Mouse (Mus musculus) CH12.LX (cell line): ENCODE data around the gene Ovgp1. TPM values are rescaled to one million over a fixed set of nuclear protein-coding genes. Genes with fewer than 3 reads are reported as not detected.
"Not testable (repeated sequence)": the region's sequence is repeated elsewhere in the genome, so short reads cannot be mapped to it uniquely, and the experiment has no call there.

Experiments used
- DNase-seq: peaks from one replicate; pipeline ENCODE4 v3.0.0-alpha.2; 2013; ENCODE audit errors: extremely low read depth
- H3K27ac ChIP-seq: 2 replicates; pipeline ENCODE4 v1.5.1; 2012; ENCODE audit warnings: low read depth, mild to moderate bottlenecking, control low read depth, moderate library complexity; ENCODE audit not compliant: insufficient read depth
- H3K27me3 ChIP-seq: replicated peaks from 2 replicates; pipeline ENCODE3; 2012; ENCODE audit warnings: inconsistent platforms
- H3K36me3 ChIP-seq, 2 experiments: replicated peaks in 1 of 2; 2 replicates each; pipeline versions ENCODE3 to v1.6.1; 2012; ENCODE audit warnings: inconsistent platforms in 1 of 2, low read length in 1 of 2, mild to moderate bottlenecking in 1 of 2, mixed read lengths in 1 of 2, moderate library complexity in 1 of 2; ENCODE audit not compliant: control insufficient read depth in 1 of 2, insufficient read depth in 1 of 2
- H3K4me1 ChIP-seq, 2 experiments: 2 replicates each; pipeline ENCODE4 v1.6.1; 2012; ENCODE audit warnings: inconsistent platforms in 1 of 2, moderate library complexity in 1 of 2; ENCODE audit not compliant: insufficient read depth in 2 of 2, control insufficient read depth in 1 of 2
- H3K4me2 ChIP-seq: 2 replicates; pipeline ENCODE4 v1.6.1; 2012; ENCODE audit warnings: low read depth, mild to moderate bottlenecking, control low read depth; ENCODE audit not compliant: poor library complexity, insufficient read depth, severe bottlenecking
- H3K4me3 ChIP-seq, 3 experiments: fragments of 150-350 bp in 1 of 3; sonication (generic) in 1 of 3; replicated peaks in 1 of 3; 2 replicates each; pipeline versions ENCODE3 to v1.5.1; 2011 to 2012; ENCODE audit warnings: low read depth in 2 of 3, low read length in 2 of 3, mild to moderate bottlenecking in 2 of 3, moderate library complexity in 2 of 3, control low read depth in 1 of 3, improper control_type of control experiment in 1 of 3, inconsistent platforms in 1 of 3, mixed read lengths in 1 of 3; ENCODE audit not compliant: poor library complexity in 1 of 3
- H3K79me2 ChIP-seq: replicated peaks from 2 replicates; pipeline ENCODE4 v1.6.1; 2012; ENCODE audit warnings: mild to moderate bottlenecking, moderate library complexity; ENCODE audit not compliant: control insufficient read depth, poor library complexity, insufficient read depth, severe bottlenecking; ENCODE audit errors: extremely low read depth
- H3K9ac ChIP-seq: 2 replicates; pipeline ENCODE4 v1.6.1; 2012; ENCODE audit warnings: low read depth, mild to moderate bottlenecking, control low read depth, moderate library complexity; ENCODE audit not compliant: insufficient read depth
- H3K9me3 ChIP-seq: replicated peaks from 2 replicates; pipeline ENCODE3; 2012; ENCODE audit warnings: low read length, inconsistent platforms, mixed read lengths
- BHLHE40 ChIP-seq: IDR thresholded peaks from 2 replicates; pipeline ENCODE4 v1.6.1; 2011; ENCODE audit warnings: mild to moderate bottlenecking, low read depth, low read length, improper control_type of control experiment
- CTCF ChIP-seq, 2 experiments: IDR thresholded peaks in 1 of 2; conservative IDR thresholded peaks in 1 of 2; 2 replicates each; pipeline ENCODE4 v1.5.1; 2011 to 2012; ENCODE audit warnings: low read depth in 2 of 2, low read length in 2 of 2, improper control_type of control experiment in 1 of 2, inconsistent platforms in 1 of 2, mild to moderate bottlenecking in 1 of 2, moderate library complexity in 1 of 2
- ELF1 ChIP-seq: IDR thresholded peaks from 2 replicates; pipeline ENCODE4 v1.6.1; 2014; ENCODE audit warnings: low read depth, mild to moderate bottlenecking, inconsistent platforms, low read length, improper control_type of control experiment
- EP300 ChIP-seq: IDR thresholded peaks from 2 replicates; pipeline ENCODE4 v1.6.1; 2011; ENCODE audit warnings: low read length, improper control_type of control experiment
- IRF4 ChIP-seq: IDR thresholded peaks from 2 replicates; pipeline ENCODE4 v1.6.1; 2014; ENCODE audit warnings: low read depth, mild to moderate bottlenecking, inconsistent platforms, low read length, improper control_type of control experiment
- JUND ChIP-seq: conservative IDR thresholded peaks from 2 replicates; pipeline ENCODE4 v1.6.1; 2011; ENCODE audit warnings: low read depth, low read length, improper control_type of control experiment
- KAT2A ChIP-seq: IDR thresholded peaks from 2 replicates; pipeline ENCODE4 v1.6.1; 2012; ENCODE audit warnings: low read length, improper control_type of control experiment, inconsistent platforms; ENCODE audit not compliant: insufficient replicate concordance
- PAX5 ChIP-seq: IDR thresholded peaks from 2 replicates; pipeline ENCODE4 v1.6.1; 2012; ENCODE audit warnings: low read length, inconsistent platforms, mixed read lengths
- RAD21 ChIP-seq: IDR thresholded peaks from 2 replicates; pipeline ENCODE4 v1.6.1; 2011; ENCODE audit warnings: low read depth, mild to moderate bottlenecking, low read length, improper control_type of control experiment, moderate library complexity
- SMC3 ChIP-seq: IDR thresholded peaks from 2 replicates; pipeline ENCODE4 v1.6.1; 2011; ENCODE audit warnings: low read depth, low read length, improper control_type of control experiment
- TBP ChIP-seq: conservative IDR thresholded peaks from 2 replicates; pipeline ENCODE4 v1.6.1; 2011; ENCODE audit warnings: low read depth, low read length, improper control_type of control experiment
- UBTF ChIP-seq: IDR thresholded peaks from 2 replicates; pipeline ENCODE4 v1.6.1; 2012; ENCODE audit warnings: low read depth, mild to moderate bottlenecking, inconsistent platforms, low read length, improper control_type of control experiment, moderate library complexity
- ZC3H11A ChIP-seq: IDR thresholded peaks from 2 replicates; pipeline ENCODE4 v1.6.1; 2012; ENCODE audit warnings: low read depth, mild to moderate bottlenecking, inconsistent platforms, low read length, improper control_type of control experiment
- dilution Hi-C: fragments of 300-500 bp; cut with MboI; formaldehyde crosslinking; loops from 2 replicates; pipeline ENCODE4 v1.14.3; 2020; ENCODE audit warnings: low sequenced_read_pairs; ENCODE audit not compliant: extremely low pct_unique_long_range_greater_than_20kb, extremely low pct_ligation_motif_present
- in situ Hi-C: fragments of 300-500 bp; cut with MboI; formaldehyde crosslinking; loops from 3 replicates; pipeline ENCODE4 v1.14.3; 2019; ENCODE audit warnings: low sequenced_read_pairs, low pct_ligation_motif_present, low pct_unique_long_range_greater_than_20kb, mixed read lengths
- polyA plus RNA-seq: library from polyadenylated mRNA; unstranded; fragments of >175 nt; gene quantifications from 2 replicates; pipeline ENCODE4 v1.2.1, GENCODE M21; 2012; ENCODE audit warnings: low read depth; ENCODE audit not compliant: insufficient read length
- total RNA-seq, 2 experiments: library from RNA; depleted of rRNA; stranded (reverse); fragments of 300-350 nt in 1 of 2; fragments of >200 nt in 1 of 2; gene quantifications; 2 replicates each; pipeline ENCODE4 v1.2.3; 2012 to 2014

Ovgp1 gene
- total and polyA plus RNA-seq, 3 experiments = 1.6 to 5.6 (median 2.3) TPM

DNA sequence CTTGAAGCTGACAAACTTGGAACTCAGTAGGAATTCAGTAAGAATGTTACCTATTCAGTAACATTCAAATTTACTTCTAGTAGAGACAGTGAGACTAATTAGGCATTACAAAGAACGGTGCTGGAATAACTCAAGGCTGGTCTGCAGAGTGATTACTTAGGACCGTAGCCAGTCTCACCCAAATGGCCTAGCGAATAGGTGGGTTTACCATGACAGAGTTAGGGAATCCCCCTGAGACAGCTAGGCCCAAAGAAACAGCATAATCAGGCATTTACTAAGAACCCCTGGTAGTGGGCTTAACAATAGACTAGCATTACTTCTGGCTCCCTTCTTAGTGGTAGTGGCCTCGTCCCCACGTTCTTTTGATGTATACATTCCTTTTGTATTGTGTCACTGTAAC is 16.1 kb downstream of the Ovgp1 start:
- in situ Hi-C loops = loop anchor here (5.0 to 10.0 kb wide), 2 partner anchors 75 to 463 kb away; no protein-coding TSS in a partner anchor
- H3K4me3 ChIP-seq, H3K9me3 ChIP-seq, dilution Hi-C loops, H3K4me2 ChIP-seq, H3K27ac ChIP-seq, H3K79me2 ChIP-seq, H3K36me3 ChIP-seq, DNase-seq, H3K27me3 ChIP-seq, H3K9ac ChIP-seq: not testable (repeated sequence)
- peaks cover 2 to 28% of the 10 kb centered on the region in 2 experiments; a peak in 3 of 4 replicates for H3K4me1 ChIP-seq

DNA sequence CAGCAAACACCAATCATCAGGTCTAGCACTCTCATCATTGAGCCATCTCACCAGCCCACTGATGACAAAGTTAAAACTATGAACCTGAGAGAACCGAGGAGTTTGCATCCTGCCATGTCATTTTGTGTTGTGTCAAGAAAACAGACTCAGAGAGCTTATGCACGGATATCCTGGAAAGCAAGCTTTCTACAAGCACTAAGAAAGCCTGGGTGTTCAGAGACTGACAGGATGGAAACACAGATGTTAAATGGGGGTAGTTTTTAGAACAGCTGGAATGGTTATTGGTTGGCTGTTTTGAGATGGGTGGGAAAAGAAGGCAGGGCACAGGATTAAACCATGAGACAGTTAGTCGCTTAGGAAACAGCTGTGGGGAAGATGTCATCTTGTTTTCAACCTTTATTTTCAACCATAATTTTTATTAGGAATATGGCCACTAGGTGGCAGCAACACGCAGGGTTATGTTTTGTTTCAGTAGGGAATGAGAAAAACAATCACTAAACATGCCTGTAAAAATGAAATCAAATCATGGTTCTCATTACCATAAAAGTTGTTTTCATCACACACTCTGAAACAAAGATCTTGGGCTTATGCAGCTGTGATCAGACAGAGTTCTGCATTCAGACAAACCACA is 18.3 kb downstream of the Ovgp1 start:
- no peak overlapping the region for H3K4me3 ChIP-seq
- H3K79me2 ChIP-seq = no peaks in the 10 kb centered on the region
- no peak for TF ChIP-seq UBTF
- peak; percentile 59 for TF ChIP-seq ZC3H11A
- peak; percentile 43 to 82 for TF ChIP-seq CTCF (conservative IDR thresholded peaks at IDR 0.05 in 1 of 2, IDR thresholded peaks at IDR 0.05 in 1 of 2; ENCODE audit: low read depth in 2 of 2, low read length in 2 of 2)
- peak; percentile 95 for TF ChIP-seq RAD21
- peak; percentile 30; the same call in 1 of the 2 replicates for TF ChIP-seq JUND
- TF ChIP-seq KAT2A = no peak
- TF ChIP-seq SMC3 = peak; percentile 82
- TF ChIP-seq IRF4 = peak; percentile 30; the same call in 1 of the 2 replicates
- no peak overlapping the region; the same call in 1 of the 2 replicates for H3K9ac ChIP-seq
- DNase-seq = peak; percentile 64
- in situ Hi-C loops (loop anchor here (5.0 to 10.0 kb wide), 2 partner anchors 73 to 461 kb away; no protein-coding TSS in a partner anchor), dilution Hi-C loops (no loop called here)
- no peak overlapping the region for H3K27ac ChIP-seq
- H3K36me3 ChIP-seq = no peaks in the 10 kb centered on the region
- peaks cover 2 to 38% of the 10 kb centered on the region in 2 experiments; a peak in 3 of 4 replicates for H3K4me1 ChIP-seq
- peak overlapping the region; percentile 29; the same call in 1 of the 2 replicates for H3K4me2 ChIP-seq
- H3K9me3 ChIP-seq = no peaks in the 10 kb centered on the region
- H3K27me3 ChIP-seq = no peaks in the 10 kb centered on the region

DNA sequence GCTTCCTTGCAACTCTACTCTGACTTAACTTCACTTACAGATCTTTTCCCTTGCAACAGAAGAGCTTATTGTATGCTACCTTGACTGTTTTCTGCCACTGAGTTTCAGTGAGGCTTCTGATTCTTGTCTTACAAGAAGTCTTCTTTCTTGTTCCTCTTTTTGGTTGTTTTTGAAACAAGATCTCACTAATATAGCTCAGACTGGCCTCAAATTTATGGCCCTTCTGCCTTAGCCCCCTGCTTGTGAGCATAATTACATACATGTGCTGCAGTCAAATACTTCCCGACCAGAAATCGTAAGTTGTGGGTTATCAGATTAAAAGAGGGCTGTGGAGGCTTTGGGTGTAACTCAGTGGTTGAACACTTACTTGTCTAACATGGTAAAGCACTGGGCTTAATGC is 21.2 kb downstream of the Ovgp1 start:
- no peaks in the 10 kb centered on the region for H3K79me2 ChIP-seq
- no peaks in the 10 kb centered on the region for H3K9me3 ChIP-seq
- no peaks in the 10 kb centered on the region for H3K36me3 ChIP-seq
- H3K4me2 ChIP-seq = no peak overlapping the region
- H3K27ac ChIP-seq = no peak overlapping the region
- no peak overlapping the region; the same call in 1 of the 2 replicates for H3K9ac ChIP-seq
- dilution Hi-C loops (no loop called here), in situ Hi-C loops (loop anchor here (5.0 to 10.0 kb wide), 2 partner anchors 70 to 458 kb away; no protein-coding TSS in a partner anchor)
- TF ChIP-seq BHLHE40 (0 out of 2 replicates have a peak, but pooled peaks have one; percentile 24), TBP (no peak), EP300 (peak; percentile 32; the same call in 1 of the 2 replicates), ZC3H11A (no peak), JUND (0 out of 2 replicates have a peak, but pooled peaks have one; percentile 10), UBTF (no peak), ELF1 (no peak), PAX5 (no peak)
- DNase-seq = peak; percentile 51
- no peak overlapping the region for H3K4me3 ChIP-seq
- H3K27me3 ChIP-seq = no peaks in the 10 kb centered on the region
- peaks cover 2 to 39% of the 10 kb centered on the region in 2 experiments; a peak in 3 of 4 replicates for H3K4me1 ChIP-seq
